Mouse (Mus musculus) G1E (cell line): Measurements from ENCODE around the gene Pipox.

Experiments used
- CTCF ChIP-seq: IDR thresholded peaks from 2 replicates; pipeline ENCODE4 v1.5.1; 2012; ENCODE audit warnings: low read depth, low read length, inconsistent platforms, mixed read lengths
- GATA2 ChIP-seq: IDR thresholded peaks from 2 replicates; pipeline ENCODE4 v1.6.1; 2012; ENCODE audit warnings: low read depth, low read length, inconsistent platforms, borderline replicate concordance
- POLR2AphosphoS5 ChIP-seq: IDR thresholded peaks from 2 replicates; pipeline ENCODE4 v1.6.1; 2012; ENCODE audit warnings: low read depth, low read length, inconsistent platforms; ENCODE audit not compliant: insufficient replicate concordance

DNA sequence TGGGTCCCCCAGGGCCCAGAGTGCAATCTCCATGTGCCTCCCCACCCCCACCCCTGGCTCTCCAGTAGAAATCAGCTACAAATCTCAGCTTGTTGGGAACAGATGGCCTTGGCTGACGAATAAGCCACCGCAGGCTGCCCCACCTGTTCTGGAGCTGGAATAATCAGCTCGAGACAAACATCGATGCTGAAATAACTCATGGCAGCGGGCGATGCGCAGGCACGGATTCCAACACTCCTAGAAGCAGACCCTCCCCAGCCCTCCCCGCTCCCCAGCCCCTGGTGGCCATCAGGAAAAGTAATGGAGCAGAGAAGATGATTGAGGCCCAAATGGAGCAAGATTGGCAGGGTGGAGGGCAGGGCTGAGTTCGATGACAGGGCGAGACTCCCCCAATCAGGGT lies 21.7 kb downstream of the Pipox start:
- TF ChIP-seq CTCF: no peak
- no peak for TF ChIP-seq POLR2AphosphoS5
- no peak for TF ChIP-seq GATA2
